Mouse (Mus musculus) C2C12 (cell line): Measurements from ENCODE around the gene Actr10.

Experiments used
- CEBPB ChIP-seq: IDR thresholded peaks from one replicate; pipeline ENCODE4 v1.6.1; 2011; ENCODE audit warnings: low read depth, mild to moderate bottlenecking, control low read depth, moderate library complexity
- CTCF ChIP-seq: IDR thresholded peaks from one replicate; pipeline ENCODE4 v1.5.1; 2011; ENCODE audit not compliant: control insufficient read depth, insufficient read depth, insufficient read length

DNA sequence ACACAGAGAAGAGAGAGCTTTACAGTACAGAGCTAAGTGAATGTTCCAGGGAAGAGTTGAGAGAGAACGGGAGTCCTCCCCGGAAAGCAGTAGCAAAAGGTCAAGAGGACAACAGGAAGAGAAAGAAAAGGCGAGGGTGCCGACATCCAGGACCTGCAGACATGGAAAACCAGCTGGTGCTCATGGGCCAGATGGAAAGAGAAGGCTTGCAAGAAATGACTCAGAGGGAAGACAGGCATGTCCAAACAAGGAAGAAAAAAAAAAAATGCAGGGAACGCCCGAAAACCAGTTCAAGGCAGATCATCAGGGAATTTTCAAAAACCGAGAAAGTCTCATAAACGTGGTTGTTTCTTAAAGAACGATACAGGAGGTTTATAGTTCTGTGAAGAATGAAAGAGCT is 30.8 kb upstream of the Actr10 start:
- TF ChIP-seq CEBPB, result no peak
- TF ChIP-seq CTCF, result no peak
